Mouse (Mus musculus): ENCODE measurements around the gene Hoxc9. TPM values are rescaled to one million over a fixed set of nuclear protein-coding genes. Genes with fewer than 3 reads are reported as not detected.
A peak's percentile ranks its signal among the peaks of the same experiment; 100 is the strongest.

The Hoxc9 gene
- polyA plus RNA-seq, 1 experiment = 0.22 TPM

- peaks cover 89% of the 10 kb centered on the region for H3K27me3 ChIP-seq (ENCODE audit: control insufficient read depth, insufficient read depth, low read length)
- H3K4me3 ChIP-seq (ENCODE audit: low read depth, low read length) = no peak overlapping the region
- 22% methylated on average over 13 of the region's 13 CpGs for WGBS
- TF ChIP-seq CTCF (IDR thresholded peaks at IDR 0.05; ENCODE audit: extremely low read depth, insufficient read length, insufficient replicate concordance, low read depth, low read length) = no peak
- no peak for TF ChIP-seq POLR2A (IDR thresholded peaks at IDR 0.05; ENCODE audit: low read depth, low read length)
- H3K36me3 ChIP-seq (ENCODE audit: control insufficient read depth, insufficient read depth, low read length) = no peaks in the 10 kb centered on the region
- H3K27ac ChIP-seq (ENCODE audit: insufficient read depth, low read depth, low read length) = no peak overlapping the region
- H3K4me1 ChIP-seq (ENCODE audit: control insufficient read depth, insufficient read depth, insufficient read length, low read length) = peaks cover 9% of the 10 kb centered on the region
These were observed 2.6 kb downstream of the Hoxc9 start for GRCm38 (mm10) chr15:102978615-102979515.

- Histone ChIP-seq H3K4me3 (ENCODE audit: low read depth, low read length) (no peak overlapping the region), H3K27ac (ENCODE audit: insufficient read depth, low read depth, low read length) (no peak overlapping the region), H3K4me1 (ENCODE audit: control insufficient read depth, insufficient read depth, insufficient read length, low read length) (peaks cover 9% of the 10 kb centered on the region), H3K36me3 (ENCODE audit: control insufficient read depth, insufficient read depth, low read length) (no peaks in the 10 kb centered on the region), H3K27me3 (ENCODE audit: control insufficient read depth, insufficient read depth, low read length) (peaks cover 92% of the 10 kb centered on the region)
- WGBS = 18% methylated on average over 1 of the region's 1 CpGs
- TF ChIP-seq CTCF (IDR thresholded peaks at IDR 0.05; ENCODE audit: extremely low read depth, insufficient read length, insufficient replicate concordance, low read depth, low read length) (no peak), POLR2A (IDR thresholded peaks at IDR 0.05; ENCODE audit: low read depth, low read length) (no peak)
These were observed 3.7 kb downstream of the Hoxc9 start for GRCm38 (mm10) chr15:102979936-102980335.

GRCm38 (mm10) chr15:102980352-102980751 is 4.1 kb downstream of the Hoxc9 start:
- no peak for TF ChIP-seq CTCF (IDR thresholded peaks at IDR 0.05; ENCODE audit: extremely low read depth, insufficient read length, insufficient replicate concordance, low read depth, low read length)
- TF ChIP-seq POLR2A (IDR thresholded peaks at IDR 0.05; ENCODE audit: low read depth, low read length) = no peak
- Histone ChIP-seq H3K27ac (ENCODE audit: insufficient read depth, low read depth, low read length) (no peak overlapping the region), H3K36me3 (ENCODE audit: control insufficient read depth, insufficient read depth, low read length) (no peaks in the 10 kb centered on the region), H3K4me1 (ENCODE audit: control insufficient read depth, insufficient read depth, insufficient read length, low read length) (peaks cover 9% of the 10 kb centered on the region), H3K27me3 (ENCODE audit: control insufficient read depth, insufficient read depth, low read length) (peaks cover 94% of the 10 kb centered on the region), H3K4me3 (ENCODE audit: low read depth, low read length) (no peak overlapping the region)
- WGBS = 9% methylated on average over 11 of the region's 11 CpGs

GRCm38 (mm10) chr15:102980912-102981311 is 4.7 kb downstream of the Hoxc9 start:
- H3K36me3 ChIP-seq (ENCODE audit: control insufficient read depth, insufficient read depth, low read length) = no peaks in the 10 kb centered on the region
- no peak overlapping the region for H3K4me3 ChIP-seq (ENCODE audit: low read depth, low read length)
- 4% methylated on average over 14 of the region's 14 CpGs for WGBS
- no peak overlapping the region for H3K27ac ChIP-seq (ENCODE audit: insufficient read depth, low read depth, low read length)
- TF ChIP-seq CTCF (IDR thresholded peaks at IDR 0.05; ENCODE audit: extremely low read depth, insufficient read length, insufficient replicate concordance, low read depth, low read length) = no peak
- peaks cover 93% of the 10 kb centered on the region for H3K27me3 ChIP-seq (ENCODE audit: control insufficient read depth, insufficient read depth, low read length)
- H3K4me1 ChIP-seq (ENCODE audit: control insufficient read depth, insufficient read depth, insufficient read length, low read length) = peaks cover 9% of the 10 kb centered on the region

- Histone ChIP-seq H3K27me3 (ENCODE audit: control insufficient read depth, insufficient read depth, low read length) (peaks cover 93% of the 10 kb centered on the region), H3K4me1 (ENCODE audit: control insufficient read depth, insufficient read depth, insufficient read length, low read length) (peaks cover 9% of the 10 kb centered on the region), H3K4me3 (ENCODE audit: low read depth, low read length) (peak overlapping the region; percentile 43), H3K36me3 (ENCODE audit: control insufficient read depth, insufficient read depth, low read length) (no peaks in the 10 kb centered on the region), H3K27ac (ENCODE audit: insufficient read depth, low read depth, low read length) (no peak overlapping the region)
- WGBS = 3% methylated on average over 88 of the region's 88 CpGs
- no peak for TF ChIP-seq CTCF (IDR thresholded peaks at IDR 0.05; ENCODE audit: extremely low read depth, insufficient read length, insufficient replicate concordance, low read depth, low read length)
- no peak for TF ChIP-seq POLR2A (IDR thresholded peaks at IDR 0.05; ENCODE audit: low read depth, low read length)
These were observed 5.4 kb downstream of the Hoxc9 start for GRCm38 (mm10) chr15:102981379-102982288.

- H3K4me1 ChIP-seq (ENCODE audit: control insufficient read depth, insufficient read depth, insufficient read length, low read length) = peaks cover 6% of the 10 kb centered on the region
- H3K4me3 ChIP-seq (ENCODE audit: low read depth, low read length) = no peak overlapping the region
- TF ChIP-seq CTCF (IDR thresholded peaks at IDR 0.05; ENCODE audit: extremely low read depth, insufficient read length, insufficient replicate concordance, low read depth, low read length) = no peak
- no peak for TF ChIP-seq POLR2A (IDR thresholded peaks at IDR 0.05; ENCODE audit: low read depth, low read length)
- H3K27me3 ChIP-seq (ENCODE audit: control insufficient read depth, insufficient read depth, low read length) = peaks cover 89% of the 10 kb centered on the region
- 9% methylated on average over 12 of the region's 12 CpGs for WGBS
- no peaks in the 10 kb centered on the region for H3K36me3 ChIP-seq (ENCODE audit: control insufficient read depth, insufficient read depth, low read length)
- no peak overlapping the region for H3K27ac ChIP-seq (ENCODE audit: insufficient read depth, low read depth, low read length)
These were observed 7.5 kb downstream of the Hoxc9 start for GRCm38 (mm10) chr15:102983716-102984115.

- TF ChIP-seq CTCF (IDR thresholded peaks at IDR 0.05; ENCODE audit: extremely low read depth, insufficient read length, insufficient replicate concordance, low read depth, low read length) (no peak), POLR2A (IDR thresholded peaks at IDR 0.05; ENCODE audit: low read depth, low read length) (no peak)
- Histone ChIP-seq H3K36me3 (ENCODE audit: control insufficient read depth, insufficient read depth, low read length) (no peaks in the 10 kb centered on the region), H3K27me3 (ENCODE audit: control insufficient read depth, insufficient read depth, low read length) (peaks cover 84% of the 10 kb centered on the region), H3K4me1 (ENCODE audit: control insufficient read depth, insufficient read depth, insufficient read length, low read length) (peaks cover 6% of the 10 kb centered on the region), H3K4me3 (ENCODE audit: low read depth, low read length) (no peak overlapping the region), H3K27ac (ENCODE audit: insufficient read depth, low read depth, low read length) (no peak overlapping the region)
- WGBS = 12% methylated on average over 10 of the region's 10 CpGs
These were observed 8.3 kb downstream of the Hoxc9 start for GRCm38 (mm10) chr15:102984521-102984920.

Data from small intestine, adult 2 months (tissue).